Mouse (Mus musculus) heart, postnatal 25 days (tissue): ENCODE data around the gene Cpox. TPM values are rescaled to one million over a fixed set of nuclear protein-coding genes. Genes with fewer than 3 reads are reported as not detected.
A peak's percentile ranks its signal among the peaks of the same experiment; 100 is the strongest.

Source experiments
- DNase-seq: peaks from one replicate; pipeline ENCODE4 v3.0.0; 2022; ENCODE audit warnings: low spot score
- intact Hi-C: fragments of 180-260 bp; cut with DNase I; formaldehyde crosslinking; loops from one replicate; pipeline ENCODE4 v1.15.1; 2025
- total RNA-seq, 2 experiments: library from RNA; stranded (reverse); gene quantifications; 2 replicates each; pipeline ENCODE4 v1.2.3; 2021

Cpox gene
- 10 to 100 TPM; 35.3 to 40.8 TPM for total RNA-seq

GRCm38 (mm10) chr16:58669917-58670630 lies at the start of gene Cpox:
Cpox (plus strand) TSS chr16:58670292.
- DNase-seq = peak; percentile 58
- intact Hi-C loops = no loop called here

GRCm38 (mm10) chr16:58622377-58622776 lies 47.7 kb upstream of the Cpox start:
- no peak for DNase-seq
- intact Hi-C loops = loop anchor here (2.0 to 5.0 kb wide), 2 partner anchors 100 to 168 kb away; partner anchors contain the start of gene St3gal6

- no peak for DNase-seq
- intact Hi-C loops = loop anchor here (2.0 to 5.0 kb wide), 2 partner anchors 101 to 168 kb away; partner anchors contain the start of gene St3gal6
These were observed 47.0 kb upstream of the Cpox start for GRCm38 (mm10) chr16:58623114-58623513.

GRCm38 (mm10) chr16:58623944-58624343 lies 46.1 kb upstream of the Cpox start:
- DNase-seq = no peak

GRCm38 (mm10) chr16:58627597-58628335 lies 42.3 kb upstream of the Cpox start:
- no peak for DNase-seq
- intact Hi-C loops = loop anchor here (5.0 kb wide), 2 partner anchors 125 to 775 kb away; no protein-coding TSS in a partner anchor

More at GRCm38 (mm10) chr16:58623944-58624343, 46.1 kb upstream of the Cpox start:
- intact Hi-C loops = loop anchor here (2.0 to 5.0 kb wide), 4 partner anchors 102 to 325 kb away; partner anchors contain the start of gene St3gal6

GRCm38 (mm10) chr16:58628336-58628680 lies 41.8 kb upstream of the Cpox start:
- intact Hi-C loops = loop anchor here (5.0 kb wide), 2 partner anchors 124 to 774 kb away; no protein-coding TSS in a partner anchor
- DNase-seq = no peak

- intact Hi-C loops = loop anchor here (5.0 kb wide), 2 partner anchors 123 to 773 kb away; no protein-coding TSS in a partner anchor
- DNase-seq = no peak
These were observed 41.1 kb upstream of the Cpox start for GRCm38 (mm10) chr16:58628968-58629367.

GRCm38 (mm10) chr16:58629736-58630135 lies 40.4 kb upstream of the Cpox start:
- intact Hi-C loops = loop anchor here (5.0 kb wide), 2 partner anchors 123 to 773 kb away; no protein-coding TSS in a partner anchor

GRCm38 (mm10) chr16:58635866-58636265 lies 34.2 kb upstream of the Cpox start:
- no peak for DNase-seq

More at GRCm38 (mm10) chr16:58629736-58630135, 40.4 kb upstream of the Cpox start:
- no peak for DNase-seq

GRCm38 (mm10) chr16:58637448-58637847 lies 32.6 kb upstream of the Cpox start:
- intact Hi-C loops = no loop called here
- DNase-seq = no peak

More at GRCm38 (mm10) chr16:58635866-58636265, 34.2 kb upstream of the Cpox start:
- intact Hi-C loops = no loop called here

GRCm38 (mm10) chr16:58638016-58638415 lies 32.1 kb upstream of the Cpox start:
- intact Hi-C loops = no loop called here
- DNase-seq = no peak

- no peak for DNase-seq
- intact Hi-C loops = no loop called here
These were observed 31.4 kb upstream of the Cpox start, which contains the start of gene E330017A01Rik for GRCm38 (mm10) chr16:58638689-58639175. E330017A01Rik (minus strand) TSS chr16:58638739.

GRCm38 (mm10) chr16:58649979-58650378 lies 20.1 kb upstream of the Cpox start:
- DNase-seq = no peak
- intact Hi-C loops = no loop called here

- DNase-seq = no peak
These were observed 14.3 kb upstream of the Cpox start for GRCm38 (mm10) chr16:58655751-58656150.

GRCm38 (mm10) chr16:58656526-58656925 lies 13.6 kb upstream of the Cpox start:
- intact Hi-C loops = no loop called here
- DNase-seq = no peak

More at GRCm38 (mm10) chr16:58655751-58656150, 14.3 kb upstream of the Cpox start:
- intact Hi-C loops = no loop called here

GRCm38 (mm10) chr16:58658668-58659067 lies 11.4 kb upstream of the Cpox start:
- intact Hi-C loops = no loop called here

GRCm38 (mm10) chr16:58661826-58662225 lies 8.3 kb upstream of the Cpox start:
- no peak for DNase-seq
- intact Hi-C loops = loop anchor here (5.0 kb wide), 2 partner anchors 210 to 365 kb away; no protein-coding TSS in a partner anchor

More at GRCm38 (mm10) chr16:58658668-58659067, 11.4 kb upstream of the Cpox start:
- DNase-seq = no peak

GRCm38 (mm10) chr16:58662287-58662791 lies 7.8 kb upstream of the Cpox start:
- no peak for DNase-seq
- intact Hi-C loops = loop anchor here (5.0 kb wide), 2 partner anchors 210 to 365 kb away; no protein-coding TSS in a partner anchor

- intact Hi-C loops = loop anchor here (5.0 kb wide), 2 partner anchors 211 to 366 kb away; no protein-coding TSS in a partner anchor
- DNase-seq = no peak
These were observed 7.1 kb upstream of the Cpox start for GRCm38 (mm10) chr16:58663021-58663420.

- intact Hi-C loops = loop anchor here (5.0 kb wide), 2 partner anchors 212 to 367 kb away; no protein-coding TSS in a partner anchor
- no peak for DNase-seq
These were observed 6.3 kb upstream of the Cpox start for GRCm38 (mm10) chr16:58663816-58664215.
